Mouse (Mus musculus) G1E (cell line): ENCODE data around the gene Tfap2b. TPM values are rescaled to one million over a fixed set of nuclear protein-coding genes. Genes with fewer than 3 reads are reported as not detected.

ENCODE experiments used
- ATAC-seq: 2 replicates; pipeline ENCODE4 v1.8.0; 2016; ENCODE audit warnings: mild to moderate bottlenecking; ENCODE audit not compliant: insufficient number of reproducible peaks, poor library complexity, low FRiP score, severe bottlenecking; ENCODE audit errors: extremely low read depth
- DNase-seq: peaks from one replicate; pipeline ENCODE4 v3.0.0; 2012; ENCODE audit warnings: low spot score
- H3K27me3 ChIP-seq: 2 replicates; pipeline ENCODE4 v1.6.1; 2012; ENCODE audit warnings: mild to moderate bottlenecking, low read length, inconsistent platforms; ENCODE audit not compliant: insufficient read depth
- H3K36me3 ChIP-seq: replicated peaks from 2 replicates; pipeline ENCODE3; 2012; ENCODE audit warnings: mild to moderate bottlenecking, inconsistent platforms
- H3K4me1 ChIP-seq: 2 replicates; pipeline ENCODE4 v1.6.1; 2012; ENCODE audit warnings: low read depth, low read length, inconsistent platforms, mixed read lengths; ENCODE audit not compliant: insufficient read depth
- H3K4me3 ChIP-seq: 2 replicates; pipeline ENCODE4 v1.5.1; 2012; ENCODE audit warnings: low read depth, mild to moderate bottlenecking, inconsistent platforms, low read length, moderate library complexity, mixed read lengths
- H3K9me3 ChIP-seq: replicated peaks from 2 replicates; pipeline ENCODE4 v1.6.1; 2012; ENCODE audit warnings: inconsistent platforms
- CTCF ChIP-seq: IDR thresholded peaks from 2 replicates; pipeline ENCODE4 v1.5.1; 2012; ENCODE audit warnings: low read depth, low read length, inconsistent platforms, mixed read lengths
- GATA1 ChIP-seq: IDR thresholded peaks from 2 replicates; pipeline ENCODE4 v1.6.1; 2012; ENCODE audit warnings: borderline replicate concordance, low read length, inconsistent platforms, mixed read lengths
- GATA2 ChIP-seq: IDR thresholded peaks from 2 replicates; pipeline ENCODE4 v1.6.1; 2012; ENCODE audit warnings: low read depth, low read length, inconsistent platforms, borderline replicate concordance
- POLR2AphosphoS5 ChIP-seq: IDR thresholded peaks from 2 replicates; pipeline ENCODE4 v1.6.1; 2012; ENCODE audit warnings: low read depth, low read length, inconsistent platforms; ENCODE audit not compliant: insufficient replicate concordance
- TAL1 ChIP-seq: conservative IDR thresholded peaks from 2 replicates; pipeline ENCODE4 v1.6.1; 2012; ENCODE audit warnings: low read depth, low read length, inconsistent platforms, mixed read lengths
- polyA plus RNA-seq: library from polyadenylated mRNA; stranded (reverse); fragments of >175 nt; gene quantifications from 2 replicates; pipeline ENCODE4 v1.2.3, GENCODE M21; 2012
- total RNA-seq, 2 experiments: library from RNA; stranded (forward) in 1 of 2; stranded (reverse) in 1 of 2; fragments of 200-1000 nt in 1 of 2; fragments of >200 nt in 1 of 2; fragmentation: Nextera tagmentation in 1 of 2; gene quantifications; 2 replicates each; pipeline ENCODE4 v1.2.3; 2014 to 2017

Gene Tfap2b
- total and polyA plus RNA-seq, 3 experiments, result 0.05 TPM; not detected in 2

DNA sequence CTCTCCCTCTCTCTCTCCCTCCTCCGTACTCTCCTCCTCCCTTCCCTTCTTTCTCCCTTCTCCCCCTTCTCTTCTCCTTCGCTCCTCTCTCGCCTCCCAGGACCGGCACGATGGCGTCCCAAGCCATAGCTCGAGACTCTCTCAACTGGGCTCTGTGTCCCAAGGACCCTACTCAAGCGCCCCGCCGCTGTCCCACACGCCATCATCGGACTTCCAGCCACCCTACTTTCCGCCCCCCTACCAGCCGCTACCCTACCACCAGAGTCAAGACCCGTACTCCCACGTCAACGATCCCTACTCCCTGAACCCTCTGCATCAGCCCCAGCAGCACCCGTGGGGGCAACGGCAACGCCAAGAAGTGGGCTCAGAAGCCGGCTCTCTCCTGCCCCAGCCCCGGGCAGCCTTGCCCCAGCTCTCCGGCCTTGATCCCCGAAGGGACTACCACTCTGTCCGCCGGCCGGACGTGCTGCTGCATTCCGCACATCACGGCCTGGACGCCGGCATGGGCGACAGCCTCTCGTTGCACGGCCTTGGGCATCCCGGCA lies 5.2 kb downstream of the Tfap2b start:
- TF ChIP-seq GATA1, result no peak
- TF ChIP-seq TAL1, result no peak
- TF ChIP-seq GATA2, result no peak
- no peak for TF ChIP-seq CTCF
- no peak for TF ChIP-seq POLR2AphosphoS5

GRCm38 (mm10) chr1:19217391-19217790 lies 8.7 kb downstream of the Tfap2b start:
- ATAC-seq, result no peak
- TF ChIP-seq POLR2AphosphoS5 (no peak), TAL1 (no peak), CTCF (no peak), GATA1 (no peak), GATA2 (no peak)
- Histone ChIP-seq H3K36me3 (no peaks in the 10 kb centered on the region), H3K4me1 (no peaks in the 10 kb centered on the region), H3K9me3 (peaks cover 7% of the 10 kb centered on the region), H3K4me3 (no peak overlapping the region), H3K27me3 (no peaks in the 10 kb centered on the region)
- DNase-seq, result no peak

More for the DNA sequence above, 5.2 kb downstream of the Tfap2b start:
- no peak for DNase-seq
- H3K9me3 ChIP-seq, result peaks cover 11% of the 10 kb centered on the region
- no peaks in the 10 kb centered on the region for H3K4me1 ChIP-seq
- H3K4me3 ChIP-seq, result no peak overlapping the region
- H3K36me3 ChIP-seq, result no peaks in the 10 kb centered on the region
- ATAC-seq, result no peak
- H3K27me3 ChIP-seq, result no peaks in the 10 kb centered on the region

DNA sequence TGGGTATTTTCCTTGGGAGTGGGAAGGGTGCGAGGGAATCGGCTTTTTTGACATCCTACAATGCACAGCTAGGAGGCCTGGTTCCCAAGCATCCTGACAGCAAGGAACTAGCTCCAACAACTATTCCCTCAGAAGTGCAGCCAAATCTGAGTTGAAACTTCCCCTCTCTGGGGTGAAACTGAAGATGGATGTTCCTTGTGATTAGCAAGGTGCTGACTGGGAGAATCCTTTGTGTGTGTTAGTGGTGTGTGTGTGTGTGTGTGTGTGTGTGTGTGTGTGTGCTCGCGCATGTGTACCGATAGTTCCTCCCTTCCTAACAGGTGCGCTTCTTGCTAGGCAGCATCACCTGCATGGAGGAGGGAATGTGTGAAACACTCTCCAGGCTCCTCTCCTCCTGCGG lies 9.5 kb downstream of the Tfap2b start:
- DNase-seq, result no peak
- Histone ChIP-seq H3K36me3 (no peaks in the 10 kb centered on the region), H3K27me3 (no peaks in the 10 kb centered on the region), H3K9me3 (peaks cover 7% of the 10 kb centered on the region), H3K4me1 (no peaks in the 10 kb centered on the region), H3K4me3 (no peak overlapping the region)
- ATAC-seq, result no peak
- TF ChIP-seq GATA2 (no peak), GATA1 (no peak), TAL1 (no peak), POLR2AphosphoS5 (no peak), CTCF (no peak)

- H3K4me3 ChIP-seq, result no peak overlapping the region
- H3K9me3 ChIP-seq, result 0 out of 2 replicates have a peak, but pooled peaks cover 2% of the 10 kb centered on the region
- ATAC-seq, result no peak
- TF ChIP-seq POLR2AphosphoS5 (no peak), CTCF (no peak), GATA2 (no peak), GATA1 (no peak), TAL1 (no peak)
- DNase-seq, result no peak
- no peaks in the 10 kb centered on the region for H3K36me3 ChIP-seq
- H3K27me3 ChIP-seq, result no peaks in the 10 kb centered on the region
- H3K4me1 ChIP-seq, result no peaks in the 10 kb centered on the region
These were observed 10.7 kb downstream of the Tfap2b start for GRCm38 (mm10) chr1:19219381-19219780.

GRCm38 (mm10) chr1:19220564-19220963 lies 11.8 kb downstream of the Tfap2b start:
- H3K36me3 ChIP-seq, result no peaks in the 10 kb centered on the region
- no peak for TF ChIP-seq GATA2
- TF ChIP-seq CTCF, result no peak
- no peak for TF ChIP-seq TAL1
- H3K4me3 ChIP-seq, result no peak overlapping the region
- 0 out of 2 replicates have a peak, but pooled peaks cover 2% of the 10 kb centered on the region for H3K9me3 ChIP-seq
- DNase-seq, result no peak
- H3K27me3 ChIP-seq, result no peaks in the 10 kb centered on the region
- H3K4me1 ChIP-seq, result no peaks in the 10 kb centered on the region
- ATAC-seq, result no peak

- no peak for DNase-seq
- no peaks in the 10 kb centered on the region for H3K36me3 ChIP-seq
- no peak overlapping the region for H3K4me3 ChIP-seq
- H3K4me1 ChIP-seq, result no peaks in the 10 kb centered on the region
- no peak for ATAC-seq
- H3K9me3 ChIP-seq, result peaks cover 4% of the 10 kb centered on the region; the same call in 1 of the 2 replicates
- no peak for TF ChIP-seq TAL1
- no peaks in the 10 kb centered on the region for H3K27me3 ChIP-seq
These were observed 12.9 kb downstream of the Tfap2b start for GRCm38 (mm10) chr1:19221601-19222000.

DNA sequence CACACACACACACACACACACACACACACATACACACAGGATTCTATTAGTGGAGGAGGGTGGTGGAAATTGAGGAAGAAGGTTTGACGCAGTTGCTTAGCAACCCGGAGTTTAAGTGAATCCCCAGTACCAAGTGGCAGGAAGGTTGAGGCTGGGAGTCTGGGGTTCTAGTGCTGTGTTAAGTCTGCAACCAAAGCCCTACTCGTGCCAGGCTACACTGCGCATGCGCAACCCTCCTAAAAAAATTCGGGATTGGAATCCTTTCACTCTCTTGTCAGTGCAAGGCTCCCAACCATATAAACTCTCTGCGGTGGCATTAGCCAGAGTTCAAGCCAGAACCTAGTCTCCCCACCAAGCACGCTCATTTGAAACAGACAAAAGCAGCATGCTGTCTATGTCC lies 18.0 kb downstream of the Tfap2b start:
- H3K27me3 ChIP-seq, result no peaks in the 10 kb centered on the region
- H3K9me3 ChIP-seq, result peaks cover 2% of the 10 kb centered on the region; the same call in 1 of the 2 replicates
- no peaks in the 10 kb centered on the region for H3K4me1 ChIP-seq

More for the DNA sequence above, 18.0 kb downstream of the Tfap2b start:
- H3K36me3 ChIP-seq, result no peaks in the 10 kb centered on the region
- no peak overlapping the region for H3K4me3 ChIP-seq
- no peak for TF ChIP-seq POLR2AphosphoS5
- TF ChIP-seq CTCF, result no peak
- no peak for TF ChIP-seq GATA1
- TF ChIP-seq TAL1, result no peak
- no peak for TF ChIP-seq GATA2
- DNase-seq, result no peak
- ATAC-seq, result no peak
